ENCODE assay signal across 18 mouse cellular contexts in genomic region chr16:71889679-71890078, GRCm38 (mm10).
DNase-seq lines count a peak whose midpoint lies in the region; TF ChIP-seq lines count a peak whose summit lies in the region.
"Had no signal": no experiment of that assay in that cellular context is flagged by ENCODE, and none has a peak within 500 bp of the region (broad histone marks: within the 10 kb centered on the region; RNA-seq: fewer than 3 reads in every experiment).

No protein-coding gene starts in this region.

- no peak overlapping the region for H3K27ac ChIP-seq in kidney, adult 2 months (ENCODE audit: insufficient read depth, low read depth, low read length)
- H3K27ac ChIP-seq: embryonic facial prominence, embryonic 10.5 days; embryonic facial prominence, embryonic 12.5 days; forebrain, embryonic 13.5 days; forebrain, embryonic 15.5 days had no signal

- TF ChIP-seq CTCF in kidney, adult 2 months (conservative IDR thresholded peaks at IDR 0.05; ENCODE audit: insufficient read depth, insufficient read length, low read depth, low read length) = no peak

- no peak overlapping the region for H3K4me3 ChIP-seq in kidney, adult 2 months (ENCODE audit: insufficient read depth, low read depth, low read length)
- H3K4me3 ChIP-seq: embryonic facial prominence, embryonic 10.5 days; embryonic facial prominence, embryonic 12.5 days; forebrain, embryonic 13.5 days; forebrain, embryonic 15.5 days had no signal

- WGBS in kidney, adult 2 months = 90% methylated on average over 2 of the region's 2 CpGs

- H3K27me3 ChIP-seq in kidney, adult 2 months (replicated peaks; ENCODE audit: control insufficient read depth, insufficient read depth, low read length) = no peaks in the 10 kb centered on the region
- H3K27me3 ChIP-seq: embryonic facial prominence, embryonic 12.5 days; forebrain, embryonic 13.5 days; forebrain, embryonic 15.5 days had no signal

- intact Hi-C loops in heart, postnatal 10 days (cut with DNase I) = no loop called here

- TF ChIP-seq POLR2A in kidney, adult 2 months (IDR thresholded peaks at IDR 0.05; ENCODE audit: low read depth, low read length) = no peak

- peak; percentile 9 for DNase-seq in kidney, adult 2 months
- no peak for DNase-seq in kidney, postnatal 10 days
- DNase-seq in brain, adult 2 months (ENCODE audit: low read depth, low spot score) = peak; percentile 53
- peak; percentile 15 for DNase-seq in telencephalon, adult 2 months (ENCODE audit: low read depth, low spot score)
- no peak for DNase-seq in heart, postnatal 10 days
- DNase-seq: adrenal gland, adult 2 months; adrenal gland, postnatal 10 days; adrenal gland, postnatal 25 days; cerebellum, adult 11-12 months; cerebellum, adult 2 months; cerebellum, adult 9-10 months; cerebellum, postnatal 10 days; cerebellum, postnatal 25 days; forebrain, postnatal 0 days had no signal

- H3K4me1 ChIP-seq in kidney, adult 2 months (ENCODE audit: control insufficient read depth, insufficient read depth, low read length) = no peaks in the 10 kb centered on the region
- H3K4me1 ChIP-seq: embryonic facial prominence, embryonic 10.5 days; forebrain, embryonic 13.5 days; forebrain, embryonic 15.5 days had no signal

- no peaks in the 10 kb centered on the region for H3K36me3 ChIP-seq in kidney, adult 2 months (ENCODE audit: control insufficient read depth, insufficient read depth, low read length)
- H3K36me3 ChIP-seq: embryonic facial prominence, embryonic 10.5 days; embryonic facial prominence, embryonic 12.5 days; forebrain, embryonic 15.5 days had no signal

Comparison
In these comparisons a context has a peak if more than half of its experiments do, and no peak if none do; other contexts are left out.
1. DNase-seq: peak in kidney, adult 2 months (single experiment), brain, adult 2 months (single experiment) and telencephalon, adult 2 months (single experiment); none in kidney, postnatal 10 days (single experiment) and heart, postnatal 10 days (0 of 2).